Mouse (Mus musculus) intestine, postnatal 0 days (tissue): ENCODE results near the gene Cfap161. TPM values are rescaled to one million over a fixed set of nuclear protein-coding genes. Genes with fewer than 3 reads are reported as not detected.

ENCODE experiments used
- ATAC-seq: fragments of 200-750 bp; cut with Nextera tagmentation; 2 replicates; pipeline ENCODE4 v1.8.0; 2017; ENCODE audit warnings: mild to moderate bottlenecking, moderate TSS enrichment, moderate library complexity
- H3K27ac ChIP-seq: fragments of 300-500 bp; sonication (generic); 2 replicates; pipeline ENCODE4 v1.5.1; 2014; ENCODE audit warnings: mild to moderate bottlenecking, low read depth, low read length, moderate library complexity
- H3K27me3 ChIP-seq: fragments of 300-500 bp; sonication (generic); replicated peaks from 2 replicates; pipeline ENCODE4 v1.6.1; 2014; ENCODE audit warnings: low read length, mixed read lengths; ENCODE audit not compliant: control insufficient read depth, insufficient read depth
- H3K36me3 ChIP-seq: fragments of 300-500 bp; sonication (generic); 2 replicates; pipeline ENCODE4 v1.6.1; 2014; ENCODE audit warnings: mild to moderate bottlenecking, moderate library complexity; ENCODE audit not compliant: control insufficient read depth, insufficient read depth
- H3K4me1 ChIP-seq: fragments of 300-500 bp; sonication (generic); replicated peaks from 2 replicates; pipeline ENCODE4 v1.6.1; 2014; ENCODE audit warnings: antibody characterized with exemption, low read length, mixed read lengths; ENCODE audit not compliant: control insufficient read depth, insufficient read depth
- H3K4me2 ChIP-seq: fragments of 300-500 bp; sonication (generic); replicated peaks from 2 replicates; pipeline ENCODE4 v1.6.1; 2014; ENCODE audit warnings: low read depth, mild to moderate bottlenecking, moderate library complexity
- H3K4me3 ChIP-seq: fragments of 300-500 bp; sonication (generic); 2 replicates; pipeline ENCODE4 v1.5.1; 2014; ENCODE audit warnings: low read depth, low read length
- H3K9ac ChIP-seq: fragments of 300-500 bp; sonication (generic); 2 replicates; pipeline ENCODE4 v1.6.1; 2014; ENCODE audit warnings: mild to moderate bottlenecking, low read depth, low read length
- H3K9me3 ChIP-seq: fragments of 300-500 bp; sonication (generic); 2 replicates; pipeline ENCODE4 v1.6.1; 2016; ENCODE audit warnings: mixed run types; ENCODE audit not compliant: control insufficient read depth
- CTCF ChIP-seq: sonication (generic); IDR thresholded peaks from 2 replicates; pipeline ENCODE4 v1.5.1; 2016; ENCODE audit warnings: low read depth, mild to moderate bottlenecking, control low read depth, antibody characterized with exemption, moderate library complexity
- WGBS: fragments of 180-500 bp; shearing (Covaris S2); extraction: QIAGEN DNeasy Blood & Tissue Kit; methylation state at CpG from one replicate; pipeline ENCODE4 v1.1.7; 2014; 5-methylcytosine and 5-hydroxymethylcytosine counted together
- polyA plus RNA-seq: library from polyadenylated mRNA; unstranded; fragments of >200 nt; fragmentation: Nextera tagmentation; extraction: Ambion mirVana; gene quantifications from 2 replicates; pipeline ENCODE4 v1.2.1, GENCODE M21; 2015

Gene Cfap161
- polyA plus RNA-seq, 1 experiment from 2014 or later, result not detected

GRCm38 (mm10) chr7:83746107-83746687, 48.5 kb downstream of the Cfap161 start:
- 47% methylated on average over 8 of the region's 8 CpGs for WGBS
- Histone ChIP-seq H3K4me3 (no peak overlapping the region), H3K27ac (no peak overlapping the region), H3K4me2 (peak overlapping the region; percentile 37), H3K9me3 (no peaks in the 10 kb centered on the region), H3K9ac (no peak overlapping the region), H3K36me3 (no peaks in the 10 kb centered on the region), H3K27me3 (no peaks in the 10 kb centered on the region), H3K4me1 (no peaks in the 10 kb centered on the region)
- ATAC-seq, result no peak
- TF ChIP-seq CTCF, result no peak

GRCm38 (mm10) chr7:83745413-83746106, 49.1 kb downstream of the Cfap161 start, which contains the start of gene Il16:
Gene Il16, minus strand, starts transcription at chr7:83745726.
- TF ChIP-seq CTCF, result no peak
- peak within 1 kb of the TSS; percentile 37 for H3K4me2 ChIP-seq
- WGBS, result 31% methylated on average over 20 of the region's 20 CpGs
- H3K27me3 ChIP-seq, result no peaks in the 10 kb centered on the region
- no peaks in the 10 kb centered on the region for H3K36me3 ChIP-seq
- no peak within 1 kb of the TSS for H3K4me3 ChIP-seq
- H3K27ac ChIP-seq, result peak within 1 kb of the TSS; percentile 46; the same call in 1 of the 2 replicates
- no peak within 1 kb of the TSS for H3K9ac ChIP-seq
- no peaks in the 10 kb centered on the region for H3K9me3 ChIP-seq
- ATAC-seq, result 0 out of 2 replicates have a peak, but pooled peaks have one; percentile 33
- no peaks in the 10 kb centered on the region for H3K4me1 ChIP-seq

DNA sequence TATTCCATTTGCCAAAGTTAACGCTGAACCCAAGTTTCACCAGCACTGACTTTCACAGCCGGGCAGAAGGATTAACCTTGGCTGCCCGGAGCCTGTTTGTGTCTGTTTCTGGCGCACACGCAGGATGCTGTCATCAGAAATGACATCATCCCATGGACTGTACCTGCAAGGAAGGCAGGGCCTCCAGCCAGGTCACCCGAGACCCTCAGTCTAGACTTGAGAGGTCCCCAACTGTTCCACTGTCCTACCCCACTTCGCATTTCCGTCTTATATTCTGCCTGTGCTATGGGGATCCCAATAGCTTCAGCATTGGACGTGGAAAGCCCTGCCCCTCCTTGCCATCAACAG, 49.6 kb downstream of the Cfap161 start:
- no peak overlapping the region for H3K9ac ChIP-seq
- WGBS, result 66% methylated on average over 9 of the region's 9 CpGs
- H3K4me1 ChIP-seq, result no peaks in the 10 kb centered on the region

DNA sequence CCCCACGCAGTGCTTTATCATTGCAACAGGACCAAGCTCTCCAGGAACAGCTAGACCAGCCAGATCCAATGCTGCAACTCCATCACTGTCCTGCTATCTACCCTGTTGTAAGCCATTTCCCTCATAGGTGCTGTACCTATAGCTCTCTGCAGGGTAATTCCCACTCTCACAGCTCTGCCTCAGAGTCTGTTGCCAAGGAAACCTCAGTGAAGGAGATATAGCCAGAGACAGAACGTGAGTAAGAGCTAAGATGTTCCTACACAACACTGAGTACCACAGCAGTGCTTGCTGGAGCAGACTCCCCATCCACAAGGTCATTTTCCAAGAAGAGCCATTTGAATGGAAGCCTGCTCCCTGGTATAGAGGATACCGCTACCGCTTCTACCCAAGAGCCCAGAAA, 50.4 kb downstream of the Cfap161 start:
- Histone ChIP-seq H3K4me1 (no peaks in the 10 kb centered on the region), H3K36me3 (no peaks in the 10 kb centered on the region), H3K9me3 (no peaks in the 10 kb centered on the region), H3K4me2 (no peak overlapping the region), H3K9ac (no peak overlapping the region), H3K27ac (no peak overlapping the region), H3K4me3 (no peak overlapping the region), H3K27me3 (no peaks in the 10 kb centered on the region)
- 80% methylated on average over 4 of the region's 4 CpGs for WGBS
- no peak for TF ChIP-seq CTCF
- no peak for ATAC-seq

More for the DNA sequence above, 49.6 kb downstream of the Cfap161 start:
- no peak for TF ChIP-seq CTCF
- H3K27me3 ChIP-seq, result no peaks in the 10 kb centered on the region
- peak overlapping the region; percentile 46; the same call in 1 of the 2 replicates for H3K27ac ChIP-seq
- peak overlapping the region; percentile 37 for H3K4me2 ChIP-seq
- no peak overlapping the region for H3K4me3 ChIP-seq
- H3K36me3 ChIP-seq, result no peaks in the 10 kb centered on the region
- no peak for ATAC-seq
- no peaks in the 10 kb centered on the region for H3K9me3 ChIP-seq

DNA sequence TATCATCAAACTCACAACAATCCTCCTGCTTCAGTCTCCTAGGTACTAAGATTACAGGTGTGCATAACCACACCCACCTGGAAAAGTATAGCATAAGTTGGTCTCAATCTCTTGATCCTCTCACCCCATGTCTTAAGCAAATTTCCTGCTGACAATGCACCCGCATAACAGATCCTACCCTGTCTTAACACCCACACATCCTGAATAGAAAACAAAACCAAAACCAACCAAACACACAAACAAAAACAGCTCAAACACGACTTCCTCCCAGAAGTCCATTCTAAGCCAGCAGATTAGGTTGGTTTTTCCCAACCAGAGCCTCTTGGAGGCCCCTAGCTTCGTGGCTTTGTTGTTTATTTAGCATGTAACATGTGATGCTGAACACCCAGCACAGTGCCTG, 52.0 kb downstream of the Cfap161 start:
- Histone ChIP-seq H3K9me3 (no peaks in the 10 kb centered on the region), H3K27me3 (no peaks in the 10 kb centered on the region), H3K4me3 (no peak overlapping the region), H3K27ac (no peak overlapping the region), H3K9ac (no peak overlapping the region), H3K36me3 (no peaks in the 10 kb centered on the region), H3K4me2 (no peak overlapping the region), H3K4me1 (no peaks in the 10 kb centered on the region)
- no peak for TF ChIP-seq CTCF
- ATAC-seq, result no peak
- 43% methylated on average over 3 of the region's 3 CpGs for WGBS

DNA sequence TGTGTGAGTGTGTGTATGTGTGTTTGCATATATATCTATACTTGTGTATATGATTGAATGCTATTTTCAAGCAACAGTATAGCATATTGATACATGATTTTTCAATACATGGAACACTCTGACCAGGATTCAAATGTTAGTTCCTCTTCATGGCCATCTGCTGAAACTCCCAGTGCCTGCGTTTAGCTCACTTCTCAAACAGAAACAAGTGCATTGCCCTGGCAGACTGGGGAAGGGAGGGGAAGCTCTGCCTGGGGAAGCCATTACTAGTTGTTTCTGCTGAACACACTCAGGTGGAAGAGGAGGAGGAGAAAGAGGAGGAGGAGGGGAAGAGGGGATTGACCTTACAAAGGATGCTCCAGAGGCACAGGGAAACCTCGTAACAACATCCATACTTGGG, 52.7 kb downstream of the Cfap161 start:
- Histone ChIP-seq H3K27ac (no peak overlapping the region), H3K4me1 (no peaks in the 10 kb centered on the region), H3K27me3 (no peaks in the 10 kb centered on the region), H3K9me3 (no peaks in the 10 kb centered on the region), H3K4me3 (no peak overlapping the region), H3K36me3 (no peaks in the 10 kb centered on the region), H3K9ac (no peak overlapping the region), H3K4me2 (no peak overlapping the region)
- ATAC-seq, result no peak
- TF ChIP-seq CTCF, result no peak
- 71% methylated on average over 2 of the region's 2 CpGs for WGBS
